Mouse (Mus musculus) CH12.LX (cell line): ENCODE results near the gene Daam1. TPM values are rescaled to one million over a fixed set of nuclear protein-coding genes. Genes with fewer than 3 reads are reported as not detected.
A peak's percentile ranks its signal among the peaks of the same experiment; 100 is the strongest.

Experiments
- DNase-seq: peaks from one replicate; pipeline ENCODE4 v3.0.0-alpha.2; 2013; ENCODE audit errors: extremely low read depth
- H3K27ac ChIP-seq: 2 replicates; pipeline ENCODE4 v1.5.1; 2012; ENCODE audit warnings: low read depth, mild to moderate bottlenecking, control low read depth, moderate library complexity; ENCODE audit not compliant: insufficient read depth
- H3K27me3 ChIP-seq: replicated peaks from 2 replicates; pipeline ENCODE3; 2012; ENCODE audit warnings: inconsistent platforms
- H3K36me3 ChIP-seq, 2 experiments: replicated peaks in 1 of 2; 2 replicates each; pipeline versions ENCODE3 to v1.6.1; 2012; ENCODE audit warnings: inconsistent platforms in 1 of 2, low read length in 1 of 2, mild to moderate bottlenecking in 1 of 2, mixed read lengths in 1 of 2, moderate library complexity in 1 of 2; ENCODE audit not compliant: control insufficient read depth in 1 of 2, insufficient read depth in 1 of 2
- H3K4me1 ChIP-seq, 2 experiments: 2 replicates each; pipeline ENCODE4 v1.6.1; 2012; ENCODE audit warnings: inconsistent platforms in 1 of 2, moderate library complexity in 1 of 2; ENCODE audit not compliant: insufficient read depth in 2 of 2, control insufficient read depth in 1 of 2
- H3K4me2 ChIP-seq: 2 replicates; pipeline ENCODE4 v1.6.1; 2012; ENCODE audit warnings: low read depth, mild to moderate bottlenecking, control low read depth; ENCODE audit not compliant: poor library complexity, insufficient read depth, severe bottlenecking
- H3K4me3 ChIP-seq, 3 experiments: fragments of 150-350 bp in 1 of 3; sonication (generic) in 1 of 3; replicated peaks in 1 of 3; 2 replicates each; pipeline versions ENCODE3 to v1.5.1; 2011 to 2012; ENCODE audit warnings: low read depth in 2 of 3, low read length in 2 of 3, mild to moderate bottlenecking in 2 of 3, moderate library complexity in 2 of 3, control low read depth in 1 of 3, improper control_type of control experiment in 1 of 3, inconsistent platforms in 1 of 3, mixed read lengths in 1 of 3; ENCODE audit not compliant: poor library complexity in 1 of 3
- H3K79me2 ChIP-seq: replicated peaks from 2 replicates; pipeline ENCODE4 v1.6.1; 2012; ENCODE audit warnings: mild to moderate bottlenecking, moderate library complexity; ENCODE audit not compliant: control insufficient read depth, poor library complexity, insufficient read depth, severe bottlenecking; ENCODE audit errors: extremely low read depth
- H3K9ac ChIP-seq: 2 replicates; pipeline ENCODE4 v1.6.1; 2012; ENCODE audit warnings: low read depth, mild to moderate bottlenecking, control low read depth, moderate library complexity; ENCODE audit not compliant: insufficient read depth
- H3K9me3 ChIP-seq: replicated peaks from 2 replicates; pipeline ENCODE3; 2012; ENCODE audit warnings: low read length, inconsistent platforms, mixed read lengths
- CHD1 ChIP-seq: IDR thresholded peaks from 2 replicates; pipeline ENCODE4 v1.6.1; 2012; ENCODE audit warnings: low read depth, low read length, improper control_type of control experiment, inconsistent platforms
- CHD2 ChIP-seq: IDR thresholded peaks from 2 replicates; pipeline ENCODE4 v1.6.1; 2011; ENCODE audit warnings: low read length, improper control_type of control experiment
- CTCF ChIP-seq, 2 experiments: IDR thresholded peaks in 1 of 2; conservative IDR thresholded peaks in 1 of 2; 2 replicates each; pipeline ENCODE4 v1.5.1; 2011 to 2012; ENCODE audit warnings: low read depth in 2 of 2, low read length in 2 of 2, improper control_type of control experiment in 1 of 2, inconsistent platforms in 1 of 2, mild to moderate bottlenecking in 1 of 2, moderate library complexity in 1 of 2
- ELF1 ChIP-seq: IDR thresholded peaks from 2 replicates; pipeline ENCODE4 v1.6.1; 2014; ENCODE audit warnings: low read depth, mild to moderate bottlenecking, inconsistent platforms, low read length, improper control_type of control experiment
- GABPA ChIP-seq: IDR thresholded peaks from 2 replicates; pipeline ENCODE4 v1.6.1; 2012; ENCODE audit warnings: low read depth, low read length, improper control_type of control experiment, inconsistent platforms; ENCODE audit not compliant: insufficient replicate concordance
- KAT2A ChIP-seq: IDR thresholded peaks from 2 replicates; pipeline ENCODE4 v1.6.1; 2012; ENCODE audit warnings: low read length, improper control_type of control experiment, inconsistent platforms; ENCODE audit not compliant: insufficient replicate concordance
- MAFK ChIP-seq: IDR thresholded peaks from 2 replicates; pipeline ENCODE4 v1.6.1; 2011; ENCODE audit warnings: low read length, improper control_type of control experiment; ENCODE audit not compliant: insufficient replicate concordance
- MXI1 ChIP-seq: IDR thresholded peaks from 2 replicates; pipeline ENCODE4 v1.6.1; 2011; ENCODE audit warnings: mild to moderate bottlenecking, low read depth, low read length, improper control_type of control experiment
- NELFE ChIP-seq: IDR thresholded peaks from 2 replicates; pipeline ENCODE4 v1.6.1; 2011; ENCODE audit warnings: low read depth, low read length, improper control_type of control experiment
- NRF1 ChIP-seq: IDR thresholded peaks from 2 replicates; pipeline ENCODE4 v1.6.1; 2014; ENCODE audit warnings: low read depth, mild to moderate bottlenecking, inconsistent platforms, low read length, improper control_type of control experiment, moderate library complexity
- POLR2AphosphoS2 ChIP-seq: IDR thresholded peaks from 2 replicates; pipeline ENCODE4 v1.6.1; 2011; ENCODE audit warnings: low read depth, low read length, improper control_type of control experiment
- RAD21 ChIP-seq: IDR thresholded peaks from 2 replicates; pipeline ENCODE4 v1.6.1; 2011; ENCODE audit warnings: low read depth, mild to moderate bottlenecking, low read length, improper control_type of control experiment, moderate library complexity
- RCOR1 ChIP-seq: conservative IDR thresholded peaks from 2 replicates; pipeline ENCODE4 v1.6.1; 2012; ENCODE audit warnings: low read depth, mild to moderate bottlenecking, inconsistent platforms, low read length, improper control_type of control experiment
- SIN3A ChIP-seq: IDR thresholded peaks from 2 replicates; pipeline ENCODE4 v1.6.1; 2012; ENCODE audit warnings: low read length, improper control_type of control experiment, inconsistent platforms
- TBP ChIP-seq: conservative IDR thresholded peaks from 2 replicates; pipeline ENCODE4 v1.6.1; 2011; ENCODE audit warnings: low read depth, low read length, improper control_type of control experiment
- TCF12 ChIP-seq: IDR thresholded peaks from 2 replicates; pipeline ENCODE4 v1.6.1; 2014; ENCODE audit warnings: low read depth, mild to moderate bottlenecking, inconsistent platforms, low read length, improper control_type of control experiment
- UBTF ChIP-seq: IDR thresholded peaks from 2 replicates; pipeline ENCODE4 v1.6.1; 2012; ENCODE audit warnings: low read depth, mild to moderate bottlenecking, inconsistent platforms, low read length, improper control_type of control experiment, moderate library complexity
- ZMIZ1 ChIP-seq: IDR thresholded peaks from 2 replicates; pipeline ENCODE4 v1.6.1; 2012; ENCODE audit warnings: low read depth, mild to moderate bottlenecking, inconsistent platforms, low read length, improper control_type of control experiment
- ZNF384 ChIP-seq: IDR thresholded peaks from 2 replicates; pipeline ENCODE4 v1.6.1; 2012; ENCODE audit warnings: low read depth, low read length, improper control_type of control experiment, inconsistent platforms
- dilution Hi-C: fragments of 300-500 bp; cut with MboI; formaldehyde crosslinking; loops from 2 replicates; pipeline ENCODE4 v1.14.3; 2020; ENCODE audit warnings: low sequenced_read_pairs; ENCODE audit not compliant: extremely low pct_unique_long_range_greater_than_20kb, extremely low pct_ligation_motif_present
- in situ Hi-C: fragments of 300-500 bp; cut with MboI; formaldehyde crosslinking; loops from 3 replicates; pipeline ENCODE4 v1.14.3; 2019; ENCODE audit warnings: low sequenced_read_pairs, low pct_ligation_motif_present, low pct_unique_long_range_greater_than_20kb, mixed read lengths
- polyA plus RNA-seq: library from polyadenylated mRNA; unstranded; fragments of >175 nt; gene quantifications from 2 replicates; pipeline ENCODE4 v1.2.1, GENCODE M21; 2012; ENCODE audit warnings: low read depth; ENCODE audit not compliant: insufficient read length
- total RNA-seq, 2 experiments: library from RNA; depleted of rRNA; stranded (reverse); fragments of 300-350 nt in 1 of 2; fragments of >200 nt in 1 of 2; gene quantifications; 2 replicates each; pipeline ENCODE4 v1.2.3; 2012 to 2014

The Daam1 gene
- total and polyA plus RNA-seq, 3 experiments, result 10.7 to 27.9 (median 23.6) TPM

DNA sequence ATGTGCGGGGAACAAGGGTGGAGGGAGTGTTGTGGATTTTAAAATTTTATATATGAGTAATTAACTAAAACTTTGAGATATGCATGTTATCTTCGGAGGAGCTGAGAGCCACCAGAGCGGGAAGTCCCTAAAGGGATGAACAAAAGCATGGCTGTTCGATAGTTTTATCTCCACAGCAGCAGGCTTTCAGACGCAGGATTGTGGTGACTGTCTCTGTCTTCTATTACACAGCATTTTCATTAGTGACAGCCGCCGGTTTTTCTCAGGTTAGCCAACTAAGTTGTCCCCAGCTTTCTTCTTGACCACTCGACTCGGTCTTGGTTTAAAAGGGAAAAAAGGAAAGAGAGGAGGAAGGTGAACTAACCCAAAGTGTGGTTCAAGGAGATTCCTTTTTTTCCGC is 739 bp upstream of the Daam1 start:
- peaks cover 0 to 7% of the 10 kb centered on the region in 2 experiments for H3K36me3 ChIP-seq
- H3K4me2 ChIP-seq, result peak overlapping the region; percentile 100
- H3K9me3 ChIP-seq, result no peaks in the 10 kb centered on the region
- H3K27me3 ChIP-seq, result peaks cover 6% of the 10 kb centered on the region
- peaks cover 12% of the 10 kb centered on the region; the same call in 1 of the 2 replicates for H3K79me2 ChIP-seq
- dilution Hi-C loops, result no loop called here
- peaks cover 5 to 35% of the 10 kb centered on the region in 2 experiments; a peak in 3 of 4 replicates for H3K4me1 ChIP-seq
- peak overlapping the region; percentile 76 for H3K9ac ChIP-seq
- no peak for TF ChIP-seq KAT2A
- no peak; the same call in 1 of the 2 replicates for TF ChIP-seq CHD1
- no peak for TF ChIP-seq SIN3A
- no peak for TF ChIP-seq POLR2AphosphoS2
- peak; percentile 15 for DNase-seq
- no peak overlapping the region for H3K27ac ChIP-seq
- H3K4me3 ChIP-seq, result peak overlapping the region; percentile 65 to 82 (median 66)
- in situ Hi-C loops, result no loop called here

DNA sequence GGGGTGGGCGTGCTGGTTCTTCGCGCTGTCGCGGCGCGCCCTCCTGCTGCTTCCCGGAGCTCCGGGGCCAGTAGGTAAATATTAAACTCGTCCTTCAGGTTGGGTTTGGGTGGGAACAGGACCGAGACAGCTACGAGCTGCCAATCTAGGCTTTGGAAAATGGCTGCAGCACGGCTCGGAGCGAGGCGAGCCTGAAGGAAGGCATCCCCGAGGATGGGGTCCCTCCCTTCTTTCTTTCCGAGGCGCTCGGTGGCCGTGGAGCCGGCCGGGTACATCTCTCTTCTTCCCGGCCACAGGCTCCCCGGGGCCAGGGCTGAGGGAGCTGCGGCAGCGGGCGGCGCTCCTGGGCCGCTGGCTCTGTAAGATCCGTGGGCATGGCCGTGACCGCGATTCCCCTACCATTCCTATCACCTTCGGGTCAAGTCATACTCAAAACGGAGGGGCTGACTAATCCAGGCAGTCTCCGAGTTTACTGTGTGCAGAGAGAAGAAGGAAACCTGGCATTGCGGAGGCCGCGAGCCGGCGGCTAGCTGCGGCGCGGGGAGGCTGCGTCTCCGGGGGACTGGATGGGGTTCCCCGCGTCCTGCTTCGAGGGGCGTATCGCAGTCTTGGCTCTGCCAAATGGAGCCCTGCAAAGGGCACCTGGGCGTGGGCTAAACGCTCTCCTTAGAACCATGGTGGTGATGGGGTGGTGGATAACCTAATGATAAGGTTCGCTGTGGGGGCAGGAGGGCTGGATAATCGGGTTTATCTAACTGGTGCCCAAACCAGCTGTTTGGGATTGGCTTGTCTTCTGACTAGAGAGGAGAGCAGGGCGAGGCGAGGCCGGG is 595 bp downstream of the Daam1 start:
- peak overlapping the region; percentile 83 to 94 (median 88) for H3K4me3 ChIP-seq
- no peaks in the 10 kb centered on the region for H3K9me3 ChIP-seq
- dilution Hi-C loops (no loop called here), in situ Hi-C loops (no loop called here)
- DNase-seq, result no peak
- peaks cover 2 to 41% of the 10 kb centered on the region in 2 experiments; a peak in 3 of 4 replicates for H3K4me1 ChIP-seq
- peaks cover 0 to 8% of the 10 kb centered on the region in 2 experiments for H3K36me3 ChIP-seq
- no peak overlapping the region; the same call in 1 of the 2 replicates for H3K27ac ChIP-seq
- TF ChIP-seq MAFK (no peak), CHD2 (0 out of 2 replicates have a peak, but pooled peaks have one; percentile 9), ZMIZ1 (no peak), SIN3A (peak; percentile 45; the same call in 1 of the 2 replicates), RAD21 (peak; percentile 5), NELFE (0 out of 2 replicates have a peak, but pooled peaks have one; percentile 2), CTCF (conservative IDR thresholded peaks at IDR 0.05 in 1 of 2, IDR thresholded peaks at IDR 0.05 in 1 of 2; ENCODE audit: low read depth in 2 of 2, low read length in 2 of 2) (no peak), RCOR1 (no peak), CHD1 (peak; percentile 62; the same call in 1 of the 2 replicates), TCF12 (no peak), MXI1 (peak; percentile 45; the same call in 1 of the 2 replicates), GABPA (no peak), ELF1 (no peak), TBP (no peak), ZNF384 (no peak), NRF1 (no peak), UBTF (peak; percentile 87)
- peak overlapping the region; percentile 92 for H3K4me2 ChIP-seq
- peaks cover 12% of the 10 kb centered on the region; the same call in 1 of the 2 replicates for H3K79me2 ChIP-seq
- peak overlapping the region; percentile 71 for H3K9ac ChIP-seq
- H3K27me3 ChIP-seq, result peaks cover 5% of the 10 kb centered on the region
